Comparison of ENCODE assay signal across 14 mouse cellular contexts in genomic region chr2:90575713-90576112, GRCm38 (mm10). TPM values are rescaled to one million over a fixed set of nuclear protein-coding genes. Genes with fewer than 3 reads are reported as not detected.
A peak's percentile ranks its signal among the peaks of the same experiment; 100 is the strongest.
DNase-seq lines count a peak whose midpoint lies in the region; ATAC-seq and TF ChIP-seq lines count a peak whose summit lies in the region.
"Had no signal": no experiment of that assay in that cellular context is flagged by ENCODE, and none has a peak within 500 bp of the region (broad histone marks: within the 10 kb centered on the region; RNA-seq: fewer than 3 reads in every experiment).

No protein-coding gene starts in this region.

- H3K27me3 ChIP-seq in midbrain, postnatal 0 days (ENCODE audit: insufficient read depth, low read length): no peaks in the 10 kb centered on the region
- no peaks in the 10 kb centered on the region for H3K27me3 ChIP-seq in midbrain, embryonic 14.5 days (ENCODE audit: control insufficient read depth, insufficient read depth, low read length)
- no peaks in the 10 kb centered on the region for H3K27me3 ChIP-seq in liver, embryonic 14.5 days (ENCODE audit: control insufficient read depth, insufficient read depth, low read length)
- no peaks in the 10 kb centered on the region for H3K27me3 ChIP-seq in stomach, postnatal 0 days (ENCODE audit: control insufficient read depth, insufficient read depth, low read length)
- peaks cover 9% of the 10 kb centered on the region for H3K27me3 ChIP-seq in hindbrain, embryonic 10.5 days (ENCODE audit: insufficient read depth, poor library complexity, severe bottlenecking)
- H3K27me3 ChIP-seq: forebrain, embryonic 15.5 days; midbrain, embryonic 15.5 days had no signal

- no peaks in the 10 kb centered on the region for H3K36me3 ChIP-seq in midbrain, postnatal 0 days (ENCODE audit: insufficient read depth, low read length)
- H3K36me3 ChIP-seq in midbrain, embryonic 14.5 days (ENCODE audit: control insufficient read depth, insufficient read depth, low read length): no peaks in the 10 kb centered on the region
- H3K36me3 ChIP-seq in liver, embryonic 14.5 days (replicated peaks; ENCODE audit: control insufficient read depth, insufficient read depth, low read depth): no peaks in the 10 kb centered on the region
- H3K36me3 ChIP-seq in stomach, postnatal 0 days (ENCODE audit: control insufficient read depth, insufficient read depth, low read length): no peaks in the 10 kb centered on the region
- H3K36me3 ChIP-seq in hindbrain, embryonic 10.5 days: no peaks in the 10 kb centered on the region
- H3K36me3 ChIP-seq: embryonic facial prominence, embryonic 10.5 days; forebrain, embryonic 15.5 days; midbrain, embryonic 15.5 days had no signal

- no peak overlapping the region for H3K4me3 ChIP-seq in midbrain, postnatal 0 days (ENCODE audit: low read depth, low read length)
- no peak overlapping the region for H3K4me3 ChIP-seq in midbrain, embryonic 14.5 days (replicated peaks; ENCODE audit: low read depth, low read length)
- no peak overlapping the region for H3K4me3 ChIP-seq in liver, embryonic 14.5 days (ENCODE audit: insufficient read depth in 1 of 2, low read depth in 2 of 2, low read length in 2 of 2)
- no peak overlapping the region for H3K4me3 ChIP-seq in stomach, postnatal 0 days (ENCODE audit: low read depth, low read length)
- no peak overlapping the region for H3K4me3 ChIP-seq in hindbrain, embryonic 10.5 days
- H3K4me3 ChIP-seq: embryonic facial prominence, embryonic 10.5 days; forebrain, embryonic 15.5 days; midbrain, embryonic 15.5 days had no signal

- ATAC-seq in midbrain, postnatal 0 days (ENCODE audit: low FRiP score): no peak
- ATAC-seq in midbrain, embryonic 14.5 days (ENCODE audit: low FRiP score, low TSS enrichment): no peak
- ATAC-seq in liver, embryonic 14.5 days (ENCODE audit: insufficient read depth): no peak
- ATAC-seq in stomach, postnatal 0 days (ENCODE audit: low FRiP score, low TSS enrichment): no peak
- ATAC-seq: forebrain, embryonic 15.5 days; inflammation-experienced regulatory T-cells, adult 6 months; midbrain, embryonic 15.5 days had no signal

- H3K4me1 ChIP-seq in midbrain, postnatal 0 days (ENCODE audit: insufficient read depth, low read length): peaks cover 8% of the 10 kb centered on the region; the same call in 1 of the 2 replicates
- no peaks in the 10 kb centered on the region for H3K4me1 ChIP-seq in midbrain, embryonic 14.5 days (ENCODE audit: control insufficient read depth, insufficient read depth, low read length)
- H3K4me1 ChIP-seq in liver, embryonic 14.5 days (replicated peaks; ENCODE audit: control insufficient read depth in 2 of 2, insufficient read depth in 2 of 2, low read length in 1 of 2): peaks cover 12 to 37% of the 10 kb centered on the region in 2 experiments
- H3K4me1 ChIP-seq in stomach, postnatal 0 days (replicated peaks; ENCODE audit: control insufficient read depth, insufficient read depth): no peaks in the 10 kb centered on the region
- peaks cover 26% of the 10 kb centered on the region; the same call in 1 of the 2 replicates for H3K4me1 ChIP-seq in hindbrain, embryonic 10.5 days (replicated peaks)

- no peaks in the 10 kb centered on the region for H3K9me3 ChIP-seq in midbrain, postnatal 0 days (ENCODE audit: low read length)
- no peaks in the 10 kb centered on the region for H3K9me3 ChIP-seq in midbrain, embryonic 14.5 days (ENCODE audit: control insufficient read depth, low read length)
- no peaks in the 10 kb centered on the region for H3K9me3 ChIP-seq in liver, embryonic 14.5 days (ENCODE audit: control insufficient read depth, low read length)
- H3K9me3 ChIP-seq in stomach, postnatal 0 days (ENCODE audit: control insufficient read depth, low read length): no peaks in the 10 kb centered on the region
- no peaks in the 10 kb centered on the region for H3K9me3 ChIP-seq in hindbrain, embryonic 10.5 days
- H3K9me3 ChIP-seq: embryonic facial prominence, embryonic 10.5 days; forebrain, embryonic 15.5 days; midbrain, embryonic 15.5 days had no signal

- TF ChIP-seq EP300 in liver, embryonic 14.5 days (IDR thresholded peaks at IDR 0.05; ENCODE audit: low read depth): no peak
- no peak for TF ChIP-seq EP300 in stomach, postnatal 0 days (optimal IDR thresholded peaks at IDR 0.05)

- 82% methylated on average over 5 of the region's 5 CpGs for WGBS in midbrain, postnatal 0 days
- WGBS in midbrain, embryonic 14.5 days: 82% methylated on average over 5 of the region's 5 CpGs
- WGBS in liver, embryonic 14.5 days (ENCODE audit: insufficient replicate concordance): 66% methylated on average over 5 of the region's 5 CpGs
- 75% methylated on average over 5 of the region's 5 CpGs for WGBS in stomach, postnatal 0 days
- WGBS in hindbrain, embryonic 10.5 days: 83% methylated on average over 5 of the region's 5 CpGs

- H3K4me2 ChIP-seq in midbrain, postnatal 0 days (ENCODE audit: low read depth, low read length, poor library complexity, severe bottlenecking): no peak overlapping the region
- no peak overlapping the region for H3K4me2 ChIP-seq in midbrain, embryonic 14.5 days (ENCODE audit: low read length)
- H3K4me2 ChIP-seq in liver, embryonic 14.5 days (ENCODE audit: low read depth): no peak overlapping the region
- H3K4me2 ChIP-seq in stomach, postnatal 0 days (replicated peaks; ENCODE audit: low read depth): no peak overlapping the region
- H3K4me2 ChIP-seq: forebrain, embryonic 15.5 days; lung, embryonic 14.5 days; midbrain, embryonic 15.5 days had no signal

- TF ChIP-seq CTCF in midbrain, postnatal 0 days (IDR thresholded peaks at IDR 0.05): no peak
- TF ChIP-seq CTCF in liver, embryonic 14.5 days (IDR thresholded peaks at IDR 0.05; ENCODE audit: low read depth): no peak
- no peak for TF ChIP-seq CTCF in stomach, postnatal 0 days (IDR thresholded peaks at IDR 0.05; ENCODE audit: low read depth)

- peak; percentile 2 for DNase-seq in kidney, adult 18-20 months
- no peak for DNase-seq in kidney, postnatal 4 days
- DNase-seq in midbrain, postnatal 0 days (ENCODE audit: low spot score): no peak
- DNase-seq in midbrain, embryonic 14.5 days: no peak
- DNase-seq in liver, embryonic 14.5 days (ENCODE audit: low read depth in 3 of 3, low spot score in 3 of 3): no peak
- DNase-seq in stomach, postnatal 0 days (ENCODE audit: low spot score): no peak
- DNase-seq in adrenal gland, adult 8-10 months: no peak
- DNase-seq in hindbrain, embryonic 10.5 days (ENCODE audit: low spot score): no peak
- DNase-seq: kidney, postnatal 36 days; lung, embryonic 14.5 days had no signal

- H3K27ac ChIP-seq in midbrain, postnatal 0 days (ENCODE audit: low read depth, low read length): no peak overlapping the region
- no peak overlapping the region for H3K27ac ChIP-seq in midbrain, embryonic 14.5 days (replicated peaks; ENCODE audit: low read depth, low read length)
- H3K27ac ChIP-seq in liver, embryonic 14.5 days: peak overlapping the region; percentile 63
- peak overlapping the region; percentile 63; the same call in 1 of the 2 replicates for H3K27ac ChIP-seq in stomach, postnatal 0 days (replicated peaks)
- H3K27ac ChIP-seq in hindbrain, embryonic 10.5 days: no peak overlapping the region
- H3K27ac ChIP-seq: embryonic facial prominence, embryonic 10.5 days; forebrain, embryonic 15.5 days; midbrain, embryonic 15.5 days had no signal

- 0 out of 2 replicates have a peak overlapping the region, but pooled peaks have one; percentile 19 for H3K9ac ChIP-seq in midbrain, postnatal 0 days (replicated peaks; ENCODE audit: low read length, poor library complexity, severe bottlenecking)
- no peak overlapping the region for H3K9ac ChIP-seq in midbrain, embryonic 14.5 days (replicated peaks; ENCODE audit: low read length)
- 0 out of 2 replicates have a peak overlapping the region, but pooled peaks have one; percentile 23 for H3K9ac ChIP-seq in liver, embryonic 14.5 days (replicated peaks)
- no peak overlapping the region for H3K9ac ChIP-seq in stomach, postnatal 0 days (ENCODE audit: low read length)
- H3K9ac ChIP-seq: forebrain, embryonic 15.5 days; lung, embryonic 14.5 days; midbrain, embryonic 15.5 days had no signal

RNA-seq across cellular contexts. Expression of gene Ptprj, which starts 4.7 kb away (rescaled TPM):
- 36.6 and 39.7 TPM in 2 replicates for total RNA-seq in midbrain, postnatal 0 days (2014; rRNA removed)
- 3.7 and 4.3 TPM in 2 replicates for polyA plus RNA-seq in midbrain, postnatal 0 days (2015; fragmentation: Nextera tagmentation; extraction: Ambion mirVana)
- 7.1 and 7.2 TPM in 2 replicates for polyA plus RNA-seq in midbrain, embryonic 14.5 days (2014; fragmentation: Nextera tagmentation; extraction: Ambion mirVana)
- 2.1 and 2.6 TPM in 2 replicates for polyA plus RNA-seq in liver, embryonic 14.5 days (2012; rRNA removed)
- polyA plus RNA-seq in liver, embryonic 14.5 days (2014; fragmentation: Nextera tagmentation; extraction: Ambion mirVana): 2.7 and 2.8 TPM in 2 replicates
- polyA plus RNA-seq in stomach, postnatal 0 days (2015; fragmentation: Nextera tagmentation; extraction: Ambion mirVana): 2.1 and 2.2 TPM in 2 replicates
- total RNA-seq in adrenal gland, adult 8-10 months (2022): 10 to 100 TPM; 13.5 to 33.1 (median 23.3) TPM
- polyA plus RNA-seq in hindbrain, embryonic 10.5 days (2016; fragmentation: Nextera tagmentation; extraction: Ambion mirVana): 1.5 and 1.6 TPM in 2 replicates

Comparison
In these comparisons a context has a peak if more than half of its experiments do, and no peak if none do; other contexts are left out.
1. H3K9ac ChIP-seq: peak in midbrain, postnatal 0 days (single experiment) and liver, embryonic 14.5 days (single experiment); none in midbrain, embryonic 14.5 days (single experiment) and stomach, postnatal 0 days (single experiment).
2. H3K27ac ChIP-seq: peak in liver, embryonic 14.5 days (single experiment) and stomach, postnatal 0 days (single experiment); none in midbrain, postnatal 0 days (single experiment), midbrain, embryonic 14.5 days (single experiment) and hindbrain, embryonic 10.5 days (single experiment).